Mouse (Mus musculus) retina, adult 2 months (tissue): ENCODE measurements around the gene Cenpa.
"Not testable (repeated sequence)": the region's sequence is repeated elsewhere in the genome, so short reads cannot be mapped to it uniquely, and the experiment has no call there.

Experiments used
- DNase-seq: peaks from one replicate; pipeline ENCODE4 v3.0.0-alpha.2; 2012; ENCODE audit warnings: low read depth, low spot score

Cenpa gene

DNA sequence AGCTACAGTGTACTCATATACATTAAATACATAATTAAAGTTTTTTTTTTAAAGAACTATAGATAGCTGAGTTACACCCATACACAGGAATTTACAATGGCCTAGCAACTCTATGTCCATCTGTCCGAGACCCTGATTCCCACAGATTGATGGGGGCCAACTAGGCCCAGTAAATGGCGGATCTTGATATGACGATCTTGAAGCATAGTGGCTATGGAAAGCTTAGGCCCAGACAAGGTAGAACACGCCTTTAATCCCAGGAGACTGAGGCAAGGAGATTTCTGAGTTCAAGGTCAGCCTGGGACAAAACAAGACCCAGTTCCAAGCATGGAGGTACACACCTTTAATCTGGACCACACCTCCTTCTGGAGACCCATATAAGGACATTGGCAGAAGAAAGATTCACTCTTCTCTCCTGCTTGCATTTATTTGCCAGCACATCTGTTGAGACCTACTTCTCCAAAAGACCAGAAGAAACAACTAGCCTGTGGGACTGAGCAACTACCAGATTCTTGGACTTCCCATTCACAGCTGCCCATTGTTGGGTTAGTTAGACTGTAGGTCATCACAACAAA lies 12.2 kb downstream of the Cenpa start:
- DNase-seq: no peak

DNA sequence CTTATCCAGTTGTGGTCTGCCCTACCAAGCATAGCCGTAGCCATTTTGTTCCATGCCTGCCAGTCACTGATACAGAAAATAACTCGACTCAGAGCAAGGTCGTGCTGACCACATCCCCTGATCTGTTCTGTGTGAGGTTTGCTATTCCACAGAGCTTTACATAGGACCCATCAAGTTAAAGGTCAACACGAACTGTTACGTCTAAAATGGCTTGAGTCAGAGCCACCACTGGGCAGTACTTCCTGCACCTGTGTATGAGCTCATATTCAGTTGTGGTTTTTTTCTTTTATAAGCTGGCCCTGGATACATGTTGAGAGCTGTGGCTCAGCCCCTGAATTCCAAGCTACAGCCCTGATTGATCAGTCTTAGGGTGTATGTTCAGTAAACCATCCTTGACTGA lies 13.0 kb downstream of the Cenpa start:
- DNase-seq: no peak

DNA sequence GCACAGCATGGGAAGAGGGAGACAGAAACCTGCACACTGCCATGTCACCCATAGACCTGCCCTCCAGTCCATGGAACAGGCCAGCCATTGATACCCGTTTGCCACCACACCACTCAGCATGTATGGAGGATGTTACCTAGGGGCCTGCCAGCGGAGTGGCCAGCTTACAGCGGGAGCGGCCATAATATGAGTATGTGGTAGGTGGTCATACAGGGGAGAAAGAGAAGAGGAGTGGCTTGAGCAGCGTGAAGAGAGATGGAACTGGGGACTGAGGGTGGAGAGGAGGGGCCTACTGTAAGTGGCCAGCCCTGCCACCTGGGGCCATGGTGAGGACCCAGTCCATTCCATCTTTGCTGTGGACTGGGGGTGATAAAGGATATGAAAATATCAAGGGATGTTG lies 15.4 kb downstream of the Cenpa start:
- no peak for DNase-seq

DNA sequence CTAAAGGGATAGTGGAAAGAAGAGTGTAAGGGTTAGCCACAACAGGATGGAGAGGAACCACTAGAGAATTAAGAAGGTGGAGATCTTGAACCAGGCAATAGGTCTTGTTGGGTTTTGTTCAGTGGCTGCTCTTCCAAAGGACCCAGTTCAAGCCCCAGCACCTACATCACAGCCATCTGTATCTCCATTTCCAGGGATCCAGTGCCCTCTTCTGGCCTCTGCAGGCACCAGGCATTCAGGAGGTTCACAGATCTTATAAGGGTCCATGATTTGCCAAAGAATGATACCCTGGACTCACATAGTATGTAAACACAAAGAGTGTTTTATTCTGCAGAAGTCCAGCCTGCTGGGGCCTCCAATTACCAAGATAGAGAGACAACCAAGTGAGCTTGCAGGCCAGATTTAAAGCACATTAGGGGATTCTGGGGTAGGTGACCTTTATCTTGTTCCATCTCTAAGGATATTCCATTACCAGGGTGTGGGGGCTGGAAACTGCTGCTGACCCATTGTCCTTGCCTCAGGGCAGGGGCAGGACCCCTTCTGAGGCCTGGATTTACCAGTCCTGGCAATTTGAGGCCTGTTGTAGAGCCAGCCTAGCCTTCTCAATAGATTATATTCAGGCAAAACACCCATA lies 16.5 kb downstream of the Cenpa start:
- DNase-seq: no peak

DNA sequence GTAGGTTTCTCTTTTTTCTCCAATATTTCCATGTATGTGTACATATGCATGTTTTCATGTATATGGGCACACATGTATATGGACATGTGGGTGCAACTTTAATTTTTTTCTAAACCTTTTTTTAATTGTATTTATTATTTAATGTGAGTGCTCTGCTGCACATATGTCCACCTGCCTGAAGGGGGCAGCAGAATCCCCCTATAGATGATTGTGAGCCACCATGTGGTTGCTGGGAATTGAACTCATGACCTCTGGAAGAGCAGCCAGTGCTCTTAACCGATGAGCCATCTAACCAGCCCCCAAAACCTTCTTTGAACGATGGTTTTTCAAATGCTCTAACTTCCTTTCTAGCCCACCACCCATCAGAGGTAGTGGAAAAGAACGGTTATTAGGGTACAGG lies 17.4 kb downstream of the Cenpa start:
- DNase-seq: no peak

DNA sequence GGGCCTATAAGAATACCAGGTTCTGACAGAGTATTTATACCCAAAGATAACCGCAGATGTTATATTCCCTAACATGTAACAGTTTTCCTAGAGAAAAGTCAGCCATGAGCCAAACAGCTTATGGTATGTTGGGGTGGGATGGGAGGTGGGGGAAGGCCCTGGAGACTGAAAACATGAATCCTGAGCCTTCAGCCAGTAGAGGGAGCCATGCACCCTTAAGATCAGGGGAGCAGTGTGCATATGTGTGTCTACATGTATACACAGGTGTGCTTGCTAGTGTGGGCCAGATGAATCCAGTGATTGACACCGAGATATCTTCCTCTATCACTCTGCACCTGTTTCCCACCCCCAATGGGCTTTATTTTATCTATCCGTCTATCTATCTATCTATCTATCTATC lies 20.2 kb downstream of the Cenpa start:
- DNase-seq: peak; percentile 8

DNA sequence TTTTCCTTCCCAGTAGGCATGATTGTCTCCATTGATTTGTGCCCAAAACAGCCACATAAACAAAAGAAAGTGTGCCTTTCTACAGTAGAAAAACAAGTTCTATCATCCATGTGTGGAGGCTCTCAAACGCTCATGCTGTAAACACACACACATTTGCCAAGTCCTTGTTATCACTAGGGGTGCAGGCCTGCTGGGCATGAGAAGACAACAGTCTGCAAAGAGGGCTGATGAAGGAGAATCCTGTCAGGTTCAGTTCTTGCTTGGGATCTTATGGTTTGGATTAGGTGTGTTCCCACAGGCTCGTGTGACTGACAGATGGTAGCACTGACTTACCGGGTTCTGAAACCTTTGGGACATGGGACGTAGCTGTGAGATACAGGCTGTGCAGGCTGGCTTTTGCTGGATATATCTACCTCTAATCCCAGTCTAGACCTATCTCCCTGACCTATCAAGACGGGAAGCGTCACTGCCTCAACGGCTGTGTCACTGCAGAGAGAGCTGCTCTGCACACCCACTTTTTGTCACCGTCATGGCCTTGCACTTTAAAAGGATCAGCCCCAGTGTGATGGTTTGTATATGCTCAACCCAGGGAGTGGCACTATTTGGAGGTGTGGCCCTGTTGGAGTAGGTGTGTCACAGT lies 33.9 kb downstream of the Cenpa start:
- DNase-seq: no peak

DNA sequence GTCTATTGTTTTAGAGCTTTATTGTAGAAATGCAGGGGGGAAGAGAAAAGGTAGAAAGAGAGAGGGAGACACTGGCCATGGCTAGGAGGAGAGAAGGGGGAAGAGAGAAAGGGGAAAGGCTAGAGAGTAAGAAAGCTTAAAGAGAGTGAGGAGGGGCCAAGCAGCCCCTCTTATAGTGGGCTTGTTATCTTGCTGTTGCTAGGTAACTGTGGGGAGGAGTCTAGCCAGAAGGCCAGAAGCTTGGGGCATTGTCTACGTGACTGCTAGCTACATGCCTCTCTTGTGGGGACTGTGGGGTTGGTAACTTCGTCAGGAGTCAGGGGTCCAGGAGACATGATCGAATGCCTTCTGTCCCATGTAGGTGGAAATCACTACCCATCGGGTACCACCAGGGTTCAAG lies 34.8 kb downstream of the Cenpa start:
- not testable (repeated sequence) for DNase-seq

DNA sequence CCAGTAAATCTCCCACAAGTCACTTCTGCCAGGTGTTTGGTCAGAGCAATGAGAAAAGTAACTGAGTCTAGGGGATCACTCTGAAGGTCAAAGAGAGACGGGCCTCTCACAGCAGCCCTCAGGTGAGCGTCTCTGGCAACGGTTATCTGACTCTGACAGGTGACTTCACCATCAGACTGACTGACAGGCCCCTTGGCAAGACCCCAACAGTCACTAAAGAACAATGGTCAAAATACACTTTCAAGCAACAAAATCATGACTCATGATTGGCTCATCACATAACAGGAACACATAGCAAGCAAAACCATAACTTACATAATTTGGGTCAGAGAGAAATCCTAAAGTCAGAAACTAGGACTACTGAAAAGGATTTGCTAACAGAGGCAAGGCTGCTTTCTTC lies 35.3 kb downstream of the Cenpa start:
- DNase-seq: no peak

DNA sequence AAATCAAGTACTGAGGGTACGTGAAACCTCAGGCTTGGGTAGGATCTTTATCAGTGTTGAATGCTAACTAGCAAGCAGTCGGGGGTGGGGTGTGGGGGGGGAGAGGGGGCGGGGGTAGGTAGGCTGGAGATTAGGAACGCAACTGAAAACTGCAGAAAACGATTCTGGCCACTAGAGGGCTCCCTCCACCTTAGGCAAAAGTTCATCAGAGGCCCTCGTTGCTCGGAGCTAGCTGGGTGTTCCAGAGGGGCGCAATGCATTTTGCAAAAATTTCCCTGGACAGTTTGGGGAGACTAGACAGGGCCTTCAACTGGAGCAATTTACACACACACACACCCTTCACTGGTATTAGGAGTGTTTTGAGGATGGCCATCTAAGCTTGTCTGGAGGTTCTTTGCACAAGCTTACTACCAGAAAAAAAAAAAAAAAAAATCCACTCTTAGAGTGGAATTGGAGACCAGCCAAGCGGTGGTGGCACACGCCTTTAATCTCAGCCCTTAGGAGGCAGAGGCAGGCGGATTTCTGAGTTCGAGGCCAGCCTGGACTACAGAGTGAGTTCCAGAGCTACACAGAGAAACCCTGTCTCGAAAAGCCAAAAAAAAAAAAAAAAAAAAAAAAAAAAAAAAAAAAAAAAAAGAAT lies 43.3 kb downstream of the Cenpa start:
- DNase-seq: peak; percentile 75

DNA sequence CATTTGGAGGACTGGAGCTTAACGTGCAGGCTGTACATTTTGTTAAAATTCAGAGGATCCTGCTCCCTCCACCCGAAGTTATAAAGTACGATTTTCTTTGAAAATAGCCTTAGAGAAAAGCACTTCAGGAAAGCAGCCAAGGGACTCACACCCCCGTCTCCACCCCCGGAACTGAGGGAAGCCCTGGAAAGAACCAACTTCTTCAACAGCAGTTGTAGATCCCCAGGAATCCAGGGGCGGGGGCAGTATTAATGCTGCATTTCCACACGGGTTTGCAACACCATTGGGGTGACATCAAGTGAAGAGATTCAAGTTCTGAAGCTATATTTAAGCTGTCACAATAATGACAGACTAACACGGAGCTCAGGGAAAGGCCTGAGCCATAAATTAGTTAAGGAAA lies 43.9 kb downstream of the Cenpa start:
- DNase-seq: no peak

DNA sequence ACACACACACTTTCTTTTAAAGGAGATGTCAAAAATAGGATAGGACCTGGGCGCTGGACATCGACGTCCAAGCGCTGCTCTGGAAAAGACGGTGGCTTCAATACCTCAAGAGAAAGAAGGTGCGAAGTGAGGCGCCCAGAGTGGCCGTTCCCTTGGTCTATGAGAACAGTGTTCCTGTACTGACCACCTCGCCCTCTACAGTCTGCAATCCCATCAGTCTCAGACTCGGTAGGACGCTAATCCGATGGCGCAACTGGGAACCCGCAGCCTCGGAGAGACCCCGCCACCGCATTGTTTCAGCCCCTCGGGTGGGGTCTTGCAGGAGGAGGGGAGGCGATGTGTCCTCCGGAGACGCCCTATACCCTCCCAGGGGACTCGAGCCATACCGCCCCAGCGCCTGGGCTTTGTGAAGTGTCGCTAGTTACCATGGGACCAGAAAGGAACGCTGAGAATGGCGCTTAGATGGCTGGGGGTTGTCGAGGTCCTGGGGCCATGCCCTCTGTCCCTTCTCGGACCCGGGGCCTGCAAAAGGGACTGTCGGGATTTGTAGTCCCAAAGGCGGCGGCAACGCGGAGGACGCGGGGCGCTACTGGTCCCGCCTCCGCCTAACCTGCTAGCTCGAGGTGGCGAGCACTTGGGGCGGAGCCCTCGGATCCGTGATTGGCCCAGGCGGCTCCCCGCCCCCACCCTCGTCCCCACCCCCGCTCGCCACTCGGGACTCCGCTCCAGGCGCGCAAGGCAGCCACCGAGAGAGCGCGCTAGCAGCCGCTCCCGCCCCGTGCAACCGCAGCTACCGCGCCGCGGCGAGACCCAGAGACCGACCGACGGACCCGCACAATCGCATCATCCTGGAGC lies 44.8 kb downstream of the Cenpa start, which contains the start of gene Dpysl5:
TSS of gene Dpysl5 (plus strand) at position 418 of the 855 bp plus-strand sequence.
- DNase-seq: peak; percentile 71

DNA sequence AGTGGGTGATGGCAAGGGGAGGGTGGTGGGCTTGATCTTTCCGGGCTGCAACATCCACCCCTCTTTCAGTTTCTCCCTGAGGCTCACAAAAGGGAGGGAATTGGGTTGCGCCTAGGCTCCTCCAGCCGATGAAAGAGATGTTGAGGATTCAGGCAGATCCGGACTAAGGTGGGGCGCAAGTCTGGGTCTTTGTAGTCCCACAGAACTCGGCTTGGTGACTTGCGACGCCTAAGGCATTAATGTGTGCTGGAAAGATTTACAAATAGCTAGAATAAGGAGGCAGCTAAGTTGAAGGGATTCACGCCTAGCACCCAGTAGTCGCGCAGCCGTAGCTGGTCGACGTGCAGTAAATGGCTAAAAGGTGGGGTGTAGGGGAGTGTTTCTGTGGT lies 45.4 kb downstream of the Cenpa start:
- no peak for DNase-seq

DNA sequence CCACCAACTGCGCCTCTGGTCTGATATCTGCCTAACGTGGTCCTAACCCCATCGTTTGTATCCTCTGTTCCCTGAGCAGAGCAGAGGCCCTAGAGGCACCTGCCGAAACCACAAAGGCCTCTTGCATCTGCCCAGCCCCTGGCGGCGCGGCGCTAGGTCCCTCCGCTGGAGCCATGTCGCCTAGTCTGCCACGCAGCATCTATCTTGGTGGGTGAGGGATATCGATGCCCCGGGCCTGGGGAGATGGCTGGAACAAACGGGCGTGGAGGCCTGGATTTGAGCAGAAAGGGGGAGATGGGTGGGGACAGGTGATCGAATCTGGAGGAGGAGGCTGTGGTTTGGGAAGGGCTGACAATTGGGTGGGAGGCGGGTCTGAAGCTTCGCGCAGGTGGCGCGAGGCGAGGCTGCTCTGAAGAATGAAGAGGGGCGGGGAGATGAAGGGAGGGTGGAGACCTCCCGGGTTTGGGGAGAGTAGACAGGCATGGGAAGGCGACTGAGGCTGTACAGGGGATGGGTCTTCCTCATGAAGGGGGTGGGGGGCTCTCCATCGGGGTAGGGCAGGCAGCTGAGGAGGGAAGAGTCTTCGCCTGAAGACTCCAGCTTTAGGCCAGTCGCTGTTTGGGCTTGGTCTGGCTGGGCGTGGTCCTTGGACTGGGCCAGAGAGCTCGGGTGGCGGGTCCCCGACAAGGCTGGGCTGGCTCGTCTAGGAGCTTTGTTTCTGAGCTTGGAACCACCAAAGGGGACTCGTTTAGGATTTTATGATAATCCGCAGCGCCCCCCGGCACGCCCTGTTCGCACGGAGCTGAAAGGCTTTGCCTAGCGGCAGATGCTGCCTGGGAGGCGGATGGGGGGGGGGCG lies 46.1 kb downstream of the Cenpa start:
- DNase-seq: no peak

DNA sequence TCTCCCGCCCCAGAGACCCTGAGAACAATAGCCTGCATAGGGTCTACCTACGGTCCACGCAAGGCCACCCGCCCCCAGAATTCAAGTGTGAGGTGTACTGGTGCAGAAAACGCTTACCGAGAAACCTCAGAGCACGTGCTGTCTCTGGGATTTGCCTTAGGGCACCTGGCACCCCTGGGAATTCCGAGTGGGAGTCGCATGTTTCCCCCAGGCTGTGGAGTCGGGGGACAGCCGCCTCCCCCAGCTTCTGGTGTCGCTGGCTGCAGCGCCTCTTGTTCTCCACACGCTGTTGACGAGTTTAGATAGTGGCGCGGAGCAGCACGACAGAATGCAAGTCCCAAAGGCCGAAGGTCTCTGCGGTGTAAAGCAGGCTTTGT lies 46.7 kb downstream of the Cenpa start:
- no peak for DNase-seq

DNA sequence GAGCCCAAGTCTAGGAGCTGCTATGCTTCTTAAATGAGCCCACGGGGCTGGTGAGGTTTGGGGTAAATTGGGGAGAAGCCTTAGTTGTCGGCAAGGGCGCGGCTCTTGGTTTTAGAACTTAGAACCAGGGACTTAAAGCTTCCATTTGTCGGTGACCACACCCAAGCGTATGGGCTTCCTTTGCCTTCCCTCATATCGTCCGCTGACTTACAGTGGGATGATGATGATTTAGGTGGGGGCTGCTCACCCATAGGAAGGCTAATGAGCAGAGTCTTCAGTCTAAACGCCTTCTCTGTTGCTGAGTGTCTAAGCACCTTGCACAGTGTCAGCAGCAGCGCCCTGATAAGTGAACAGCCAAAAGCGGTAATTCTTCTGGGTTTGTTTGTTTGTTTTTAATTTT lies 47.1 kb downstream of the Cenpa start:
- DNase-seq: no peak

DNA sequence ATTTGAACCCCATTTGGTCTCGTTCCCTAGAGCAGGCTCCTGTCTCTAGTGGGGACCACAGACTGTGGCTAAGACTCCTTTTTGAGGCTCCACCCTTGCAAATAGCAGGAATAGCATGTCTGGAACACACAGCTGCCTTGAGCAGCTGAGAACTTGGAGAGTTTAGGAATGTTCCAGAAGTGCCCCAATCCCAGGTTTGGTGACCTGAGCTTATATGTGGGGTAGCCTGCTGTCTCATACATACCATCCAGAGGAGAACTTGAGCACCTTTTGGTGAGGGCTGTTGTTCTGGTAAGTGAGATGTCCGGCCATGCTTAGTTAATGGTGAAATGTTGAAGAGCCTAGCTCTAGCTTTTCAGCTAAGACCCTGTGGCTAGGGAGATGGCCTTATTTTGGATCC lies 49.7 kb downstream of the Cenpa start:
- no peak for DNase-seq

DNA sequence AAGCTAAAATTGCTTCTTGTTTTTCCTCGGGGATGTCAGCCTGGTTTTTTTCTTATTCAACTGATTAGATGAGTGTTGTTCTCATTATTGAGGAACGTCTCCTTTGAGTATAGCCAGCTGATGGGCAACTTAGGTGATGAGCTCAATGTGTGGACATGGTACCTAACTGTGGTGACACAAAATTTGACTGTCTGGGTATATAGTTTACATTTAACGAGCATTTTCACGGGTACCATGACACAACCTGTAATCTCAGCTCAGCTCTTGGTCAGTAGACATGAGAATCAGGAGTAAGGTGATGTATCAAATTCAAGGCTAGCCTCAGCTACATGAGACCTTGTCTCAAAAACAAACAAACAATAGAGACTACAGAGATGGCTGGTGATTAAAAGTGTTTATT lies 50.9 kb downstream of the Cenpa start:
- DNase-seq: no peak

DNA sequence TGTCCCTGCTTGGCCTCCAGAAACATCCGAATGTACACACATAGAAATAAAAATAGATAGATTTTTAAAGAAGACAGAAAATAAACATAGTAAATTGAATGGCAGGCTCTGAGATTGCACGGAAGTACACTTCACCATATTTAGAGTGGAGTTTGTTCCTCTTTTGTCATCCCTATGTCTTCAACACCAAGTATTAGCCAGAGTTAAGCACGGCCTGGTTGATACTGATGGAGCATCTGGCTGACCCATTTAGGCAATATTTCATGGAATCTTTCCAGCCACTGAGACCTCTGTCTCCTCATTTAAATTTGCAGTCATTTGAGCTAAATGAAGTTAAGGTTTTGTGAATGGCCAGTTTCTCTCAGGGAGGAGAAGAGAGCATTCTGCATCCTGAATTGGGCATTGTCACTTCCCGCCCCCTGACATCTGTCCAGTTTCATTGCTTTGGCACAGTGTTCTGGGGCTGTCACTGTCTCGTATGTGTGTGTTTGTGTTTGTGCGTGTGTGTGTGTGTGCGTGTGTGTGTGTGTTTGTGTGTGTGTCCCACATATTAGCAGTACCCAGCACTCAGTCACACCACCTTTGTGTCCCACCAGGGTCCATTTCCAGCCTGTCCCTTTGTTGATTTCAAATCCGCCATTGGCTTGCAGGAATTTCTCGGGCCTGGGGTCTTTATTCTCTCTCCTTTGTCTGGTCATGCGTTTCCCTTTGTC lies 51.6 kb downstream of the Cenpa start:
- no peak for DNase-seq

DNA sequence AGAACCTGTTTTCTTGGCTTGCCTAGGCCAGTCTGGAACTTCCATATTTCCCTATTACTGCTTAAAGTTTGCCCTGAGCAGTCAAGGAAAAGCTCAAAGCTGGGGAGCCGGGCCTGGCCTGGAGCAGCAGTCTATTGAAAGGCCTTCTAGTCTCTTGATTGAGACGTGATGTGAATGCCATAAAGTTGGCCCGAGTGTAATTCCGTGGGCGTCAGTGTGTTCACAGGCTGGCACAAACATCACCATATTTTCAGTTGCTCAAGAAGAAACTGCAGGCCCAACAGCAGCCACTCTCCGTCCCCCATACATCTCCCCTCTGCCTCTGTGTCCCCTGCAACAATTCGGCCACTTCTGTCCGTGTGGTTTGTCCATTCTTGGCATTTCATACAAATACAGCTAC lies 55.4 kb downstream of the Cenpa start:
- DNase-seq: no peak
